Mouse (Mus musculus) forebrain, embryonic 12.5 days (tissue): ENCODE data around the gene Tmem178b. TPM values are rescaled to one million over a fixed set of nuclear protein-coding genes. Genes with fewer than 3 reads are reported as not detected.

ENCODE experiments used
- ATAC-seq: fragments of 200-750 bp; cut with Nextera tagmentation; 2 replicates; pipeline ENCODE4 v1.8.0; 2017; ENCODE audit warnings: moderate TSS enrichment; ENCODE audit not compliant: low FRiP score
- H3K27ac ChIP-seq: fragments of 300-500 bp; sonication (generic); 2 replicates; pipeline ENCODE4 v1.5.1; 2016; ENCODE audit warnings: mild to moderate bottlenecking
- H3K27me3 ChIP-seq: fragments of 300-500 bp; sonication (generic); 2 replicates; pipeline ENCODE4 v1.6.1; 2016; ENCODE audit warnings: mild to moderate bottlenecking
- H3K36me3 ChIP-seq: fragments of 300-500 bp; sonication (generic); replicated peaks from 2 replicates; pipeline ENCODE4 v1.6.1; 2016; ENCODE audit warnings: mild to moderate bottlenecking
- H3K4me1 ChIP-seq: fragments of 300-500 bp; sonication (generic); 2 replicates; pipeline ENCODE4 v1.6.1; 2016
- H3K4me2 ChIP-seq: fragments of 300-500 bp; sonication (generic); 2 replicates; pipeline ENCODE4 v1.6.1; 2016; ENCODE audit warnings: mild to moderate bottlenecking, moderate library complexity
- H3K4me3 ChIP-seq: fragments of 300-500 bp; sonication (generic); replicated peaks from 2 replicates; pipeline ENCODE4 v1.5.1; 2016; ENCODE audit warnings: mild to moderate bottlenecking
- H3K9ac ChIP-seq: fragments of 300-500 bp; sonication (generic); 2 replicates; pipeline ENCODE4 v1.6.1; 2016; ENCODE audit warnings: mild to moderate bottlenecking
- H3K9me3 ChIP-seq: fragments of 300-500 bp; sonication (generic); 2 replicates; pipeline ENCODE4 v1.6.1; 2016
- WGBS: fragments of 180-500 bp; shearing (Covaris S2); methylation state at CpG from one replicate; pipeline ENCODE4 v1.1.7; 2016; 5-methylcytosine and 5-hydroxymethylcytosine counted together
- polyA plus RNA-seq: library from polyadenylated mRNA; unstranded; fragments of >200 nt; fragmentation: Nextera tagmentation; extraction: Ambion mirVana; gene quantifications from 2 replicates; pipeline ENCODE4 v1.2.1, GENCODE M21; 2016

Tmem178b gene
- polyA plus RNA-seq, 1 experiment from 2014 or later, result 15.5 TPM

GRCm38 (mm10) chr6:40228981-40229380, 355.9 kb downstream of the Tmem178b start:
- ATAC-seq, result no peak
- Histone ChIP-seq H3K4me3 (no peak overlapping the region), H3K36me3 (no peaks in the 10 kb centered on the region), H3K9ac (no peak overlapping the region), H3K27ac (no peak overlapping the region), H3K9me3 (no peaks in the 10 kb centered on the region), H3K4me2 (no peak overlapping the region), H3K27me3 (no peaks in the 10 kb centered on the region), H3K4me1 (no peaks in the 10 kb centered on the region; the same call in 1 of the 2 replicates)
- WGBS, result 89% methylated on average over 2 of the region's 2 CpGs

GRCm38 (mm10) chr6:40229985-40230384, 356.9 kb downstream of the Tmem178b start:
- Histone ChIP-seq H3K4me2 (no peak overlapping the region), H3K9me3 (no peaks in the 10 kb centered on the region), H3K4me3 (no peak overlapping the region), H3K36me3 (no peaks in the 10 kb centered on the region), H3K4me1 (peaks cover 3% of the 10 kb centered on the region; the same call in 1 of the 2 replicates), H3K27ac (no peak overlapping the region), H3K9ac (no peak overlapping the region), H3K27me3 (no peaks in the 10 kb centered on the region)
- no peak for ATAC-seq
- WGBS, result 88% methylated on average over 9 of the region's 9 CpGs

GRCm38 (mm10) chr6:40234066-40234465, 361.0 kb downstream of the Tmem178b start:
- WGBS, result 54% methylated on average over 5 of the region's 5 CpGs
- Histone ChIP-seq H3K9ac (no peak overlapping the region), H3K4me3 (no peak overlapping the region), H3K36me3 (no peaks in the 10 kb centered on the region), H3K27me3 (no peaks in the 10 kb centered on the region), H3K4me2 (no peak overlapping the region), H3K27ac (no peak overlapping the region), H3K4me1 (peaks cover 6% of the 10 kb centered on the region), H3K9me3 (no peaks in the 10 kb centered on the region)
- no peak for ATAC-seq

GRCm38 (mm10) chr6:40235793-40236470, 362.9 kb downstream of the Tmem178b start:
- 46% methylated on average over 10 of the region's 10 CpGs for WGBS
- ATAC-seq, result no peak

GRCm38 (mm10) chr6:40236841-40237765, 364.0 kb downstream of the Tmem178b start:
- Histone ChIP-seq H3K27ac (no peak overlapping the region), H3K36me3 (no peaks in the 10 kb centered on the region), H3K9ac (no peak overlapping the region), H3K4me1 (peaks cover 7% of the 10 kb centered on the region), H3K27me3 (no peaks in the 10 kb centered on the region), H3K4me3 (no peak overlapping the region), H3K9me3 (no peaks in the 10 kb centered on the region), H3K4me2 (no peak overlapping the region)
- ATAC-seq, result 0 out of 2 replicates have a peak, but pooled peaks have one; percentile 33
- 74% methylated on average over 13 of the region's 13 CpGs for WGBS

More at GRCm38 (mm10) chr6:40235793-40236470, 362.9 kb downstream of the Tmem178b start:
- no peaks in the 10 kb centered on the region for H3K36me3 ChIP-seq
- H3K27ac ChIP-seq, result no peak overlapping the region
- no peaks in the 10 kb centered on the region for H3K27me3 ChIP-seq
- no peak overlapping the region for H3K4me3 ChIP-seq
- peaks cover 7% of the 10 kb centered on the region for H3K4me1 ChIP-seq
- no peak overlapping the region for H3K9ac ChIP-seq
- no peaks in the 10 kb centered on the region for H3K9me3 ChIP-seq
- no peak overlapping the region for H3K4me2 ChIP-seq

GRCm38 (mm10) chr6:40238857-40239256, 365.8 kb downstream of the Tmem178b start:
- no peaks in the 10 kb centered on the region for H3K36me3 ChIP-seq
- no peak overlapping the region for H3K9ac ChIP-seq

GRCm38 (mm10) chr6:40240671-40241070, 367.6 kb downstream of the Tmem178b start:
- Histone ChIP-seq H3K9me3 (no peaks in the 10 kb centered on the region), H3K4me2 (no peak overlapping the region), H3K9ac (no peak overlapping the region), H3K4me3 (no peak overlapping the region), H3K27me3 (no peaks in the 10 kb centered on the region), H3K27ac (no peak overlapping the region), H3K36me3 (no peaks in the 10 kb centered on the region), H3K4me1 (peaks cover 4% of the 10 kb centered on the region)
- 78% methylated on average over 2 of the region's 2 CpGs for WGBS
- ATAC-seq, result no peak

More at GRCm38 (mm10) chr6:40238857-40239256, 365.8 kb downstream of the Tmem178b start:
- Histone ChIP-seq H3K4me3 (no peak overlapping the region), H3K4me1 (peaks cover 7% of the 10 kb centered on the region), H3K4me2 (no peak overlapping the region), H3K27ac (no peak overlapping the region), H3K9me3 (no peaks in the 10 kb centered on the region), H3K27me3 (no peaks in the 10 kb centered on the region)
- ATAC-seq, result no peak
- WGBS, result 69% methylated on average over 3 of the region's 3 CpGs

- WGBS, result 92% methylated on average over 17 of the region's 17 CpGs
- Histone ChIP-seq H3K27ac (no peak overlapping the region), H3K4me2 (no peak overlapping the region), H3K36me3 (no peaks in the 10 kb centered on the region), H3K9me3 (no peaks in the 10 kb centered on the region), H3K4me1 (no peaks in the 10 kb centered on the region), H3K27me3 (no peaks in the 10 kb centered on the region), H3K4me3 (no peak overlapping the region), H3K9ac (no peak overlapping the region)
- ATAC-seq, result no peak
These were observed 374.4 kb downstream of the Tmem178b start for GRCm38 (mm10) chr6:40247398-40247946.

- no peak overlapping the region for H3K4me2 ChIP-seq
- no peak overlapping the region for H3K27ac ChIP-seq
- no peaks in the 10 kb centered on the region for H3K27me3 ChIP-seq
- no peaks in the 10 kb centered on the region for H3K4me1 ChIP-seq
- H3K9me3 ChIP-seq, result no peaks in the 10 kb centered on the region
- H3K9ac ChIP-seq, result no peak overlapping the region
- H3K4me3 ChIP-seq, result no peak overlapping the region
- H3K36me3 ChIP-seq, result no peaks in the 10 kb centered on the region
- ATAC-seq, result no peak
These were observed 376.9 kb downstream of the Tmem178b start for GRCm38 (mm10) chr6:40249939-40250338.

- WGBS, result 97% methylated on average over 1 of the region's 1 CpGs
- ATAC-seq, result no peak
These were observed 390.6 kb downstream of the Tmem178b start for GRCm38 (mm10) chr6:40263687-40264086.

GRCm38 (mm10) chr6:40300707-40301106, 427.6 kb downstream of the Tmem178b start:
- no peaks in the 10 kb centered on the region for H3K4me1 ChIP-seq
- H3K36me3 ChIP-seq, result no peaks in the 10 kb centered on the region
- no peaks in the 10 kb centered on the region for H3K27me3 ChIP-seq
- 84% methylated on average over 5 of the region's 5 CpGs for WGBS
- no peak overlapping the region for H3K9ac ChIP-seq
- H3K9me3 ChIP-seq, result no peaks in the 10 kb centered on the region
- H3K27ac ChIP-seq, result no peak overlapping the region
- H3K4me2 ChIP-seq, result no peak overlapping the region
- no peak overlapping the region for H3K4me3 ChIP-seq
- ATAC-seq, result no peak

More at GRCm38 (mm10) chr6:40263687-40264086, 390.6 kb downstream of the Tmem178b start:
- Histone ChIP-seq H3K27me3 (no peaks in the 10 kb centered on the region), H3K4me1 (no peaks in the 10 kb centered on the region), H3K36me3 (no peaks in the 10 kb centered on the region), H3K4me2 (no peak overlapping the region), H3K27ac (no peak overlapping the region), H3K9me3 (no peaks in the 10 kb centered on the region), H3K9ac (no peak overlapping the region), H3K4me3 (no peak overlapping the region)

GRCm38 (mm10) chr6:40303379-40303778, 430.3 kb downstream of the Tmem178b start:
- Histone ChIP-seq H3K9me3 (no peaks in the 10 kb centered on the region), H3K4me2 (no peak overlapping the region), H3K36me3 (no peaks in the 10 kb centered on the region), H3K4me1 (no peaks in the 10 kb centered on the region), H3K27me3 (no peaks in the 10 kb centered on the region), H3K27ac (no peak overlapping the region), H3K4me3 (no peak overlapping the region), H3K9ac (no peak overlapping the region)
- 0 out of 2 replicates have a peak, but pooled peaks have one; percentile 49 for ATAC-seq
- WGBS, result 15% methylated on average over 6 of the region's 6 CpGs
